Mouse (Mus musculus) adrenal gland, postnatal 25 days (tissue): ENCODE results near the gene Zfp672. TPM values are rescaled to one million over a fixed set of nuclear protein-coding genes. Genes with fewer than 3 reads are reported as not detected.
A peak's percentile ranks its signal among the peaks of the same experiment; 100 is the strongest.
"Not testable (repeated sequence)": the region's sequence is repeated elsewhere in the genome, so short reads cannot be mapped to it uniquely, and the experiment has no call there.

ENCODE experiments used
- DNase-seq: peaks from one replicate; pipeline ENCODE4 v3.0.0; 2021; ENCODE audit warnings: mixed read lengths
- long read RNA-seq: library from polyadenylated mRNA; stranded (forward); transcript quantifications from one replicate; pipeline ENCODE4 v2.0.0, GENCODE M21; 2021
- total RNA-seq: library from RNA; stranded (reverse); gene quantifications from 2 replicates; pipeline ENCODE4 v1.2.3, GENCODE M21; 2021

The Zfp672 gene
- 53.1 and 53.4 TPM in 2 replicates for total RNA-seq
- long read RNA-seq, partial matches to known transcripts, result 1 of 18 reads
- long read RNA-seq, other reads (novel, unspliced or antisense), result 13 of 18 reads

DNA sequence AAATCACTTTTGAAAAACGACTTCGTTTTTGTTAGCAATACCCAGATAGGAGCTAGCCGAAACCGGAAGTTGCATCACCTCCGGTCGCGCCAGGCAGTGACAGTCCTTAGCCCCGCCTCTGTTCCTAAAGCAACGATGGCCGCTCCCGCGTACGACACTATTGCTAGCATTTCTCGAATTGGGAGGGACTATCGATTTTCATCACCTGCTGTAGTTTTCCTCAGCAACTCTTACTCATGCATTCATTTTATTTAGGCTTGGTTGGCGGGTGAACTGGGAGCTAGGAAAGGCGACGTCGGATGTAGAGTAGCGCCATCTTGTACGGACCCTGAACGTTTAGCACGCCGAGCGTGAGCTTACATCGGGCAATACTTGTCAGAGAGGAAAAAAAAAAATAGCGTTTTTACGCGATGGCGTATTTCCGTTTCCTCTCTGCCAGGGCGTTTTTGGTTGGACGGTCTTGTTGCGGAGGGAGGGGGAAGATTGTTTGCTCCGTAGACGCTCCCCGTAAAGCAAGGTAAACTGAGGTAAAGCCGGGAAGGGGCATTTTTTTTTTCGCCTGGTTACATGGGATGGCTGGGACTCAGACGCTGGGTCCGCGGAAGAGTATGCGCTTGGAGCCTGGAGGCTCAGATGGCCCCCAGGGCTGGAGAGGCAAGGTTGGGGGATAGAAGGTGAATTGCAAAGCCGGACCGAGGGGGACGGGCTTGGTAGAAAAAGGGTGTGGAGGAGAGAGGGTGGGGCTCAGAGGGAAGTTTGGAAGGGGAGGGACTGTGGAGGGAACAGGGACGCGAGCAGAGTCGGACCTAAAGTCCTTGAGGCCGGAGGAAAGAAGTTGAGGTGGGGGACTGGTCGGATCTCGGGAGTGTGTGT, at the start of gene Zfp672, which contains the start of gene Sh3bp5l:
TSS of gene Zfp672 (minus strand) at position 64 of the 873 bp plus-strand sequence.
TSS of gene Sh3bp5l (plus strand) at position 449 of the 873 bp plus-strand sequence.
- DNase-seq, result peak; percentile 86

DNA sequence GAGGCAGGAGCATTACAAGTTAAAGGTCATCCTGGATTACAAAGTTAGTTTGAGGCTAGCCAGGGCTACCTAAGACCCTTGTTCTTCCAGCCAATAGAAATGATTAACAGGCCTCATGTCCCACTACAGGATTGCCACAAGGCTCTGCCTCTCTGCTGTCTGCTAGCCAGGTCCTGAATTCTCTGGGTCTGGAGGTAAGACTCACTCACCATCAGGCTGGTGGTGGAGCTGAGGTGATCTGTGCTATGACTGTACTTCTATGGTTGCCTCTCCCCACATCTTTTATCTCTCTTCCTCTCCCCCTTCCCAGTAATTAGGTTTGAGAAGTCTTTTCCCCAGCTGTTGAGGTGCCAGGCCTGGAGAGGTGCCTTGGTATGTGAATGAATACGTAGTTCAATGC, 49.4 kb upstream of the Zfp672 start:
- DNase-seq, result no peak

DNA sequence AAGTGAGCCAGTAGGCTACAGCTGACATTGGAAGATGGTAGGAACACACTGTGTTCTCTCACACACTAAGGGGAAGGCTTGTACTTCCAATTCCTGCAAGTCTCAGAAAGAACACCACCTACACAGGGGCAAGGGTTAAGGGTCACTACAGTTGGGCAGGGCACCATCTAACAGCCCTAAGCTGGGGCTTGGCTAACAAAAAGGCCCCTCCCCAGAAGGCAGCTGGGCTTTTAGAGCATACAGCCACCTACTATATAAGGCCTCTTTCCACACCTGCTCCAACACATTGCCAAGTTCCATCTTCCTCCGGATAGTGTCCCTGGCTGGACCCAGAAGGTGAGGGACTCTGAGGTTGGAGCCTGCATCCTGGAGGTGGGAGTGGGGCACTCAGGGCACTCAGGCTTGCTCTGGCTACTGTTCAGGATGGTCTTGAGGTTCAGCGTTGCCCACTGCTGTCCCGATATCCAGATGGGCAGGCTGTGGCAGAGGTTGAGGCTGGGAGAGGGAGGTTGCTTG, 48.7 kb upstream of the Zfp672 start, which contains the start of gene Lypd8:
TSS of gene Lypd8 (plus strand) at position 281 of the 516 bp plus-strand sequence.
- no peak for DNase-seq

DNA sequence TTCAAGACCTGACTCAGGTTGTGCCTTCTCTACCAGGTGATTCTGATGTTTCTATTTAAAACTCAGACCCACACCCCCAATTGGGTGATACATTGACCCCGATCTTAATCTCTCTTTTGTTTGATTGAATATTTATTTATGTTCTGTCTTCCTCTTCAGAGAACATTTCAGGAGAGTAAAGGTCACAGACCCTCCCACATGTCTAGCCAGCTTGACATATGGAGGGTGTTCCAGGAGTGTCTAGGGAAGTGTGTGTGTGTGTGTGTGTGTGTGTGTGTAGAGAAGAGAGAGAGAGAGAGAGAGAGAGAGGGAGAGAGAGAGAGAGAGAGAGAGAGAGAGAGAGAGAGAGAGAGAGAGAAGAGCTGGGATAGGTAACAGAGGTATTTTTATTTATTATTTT, 47.5 kb upstream of the Zfp672 start:
- DNase-seq, result no peak

DNA sequence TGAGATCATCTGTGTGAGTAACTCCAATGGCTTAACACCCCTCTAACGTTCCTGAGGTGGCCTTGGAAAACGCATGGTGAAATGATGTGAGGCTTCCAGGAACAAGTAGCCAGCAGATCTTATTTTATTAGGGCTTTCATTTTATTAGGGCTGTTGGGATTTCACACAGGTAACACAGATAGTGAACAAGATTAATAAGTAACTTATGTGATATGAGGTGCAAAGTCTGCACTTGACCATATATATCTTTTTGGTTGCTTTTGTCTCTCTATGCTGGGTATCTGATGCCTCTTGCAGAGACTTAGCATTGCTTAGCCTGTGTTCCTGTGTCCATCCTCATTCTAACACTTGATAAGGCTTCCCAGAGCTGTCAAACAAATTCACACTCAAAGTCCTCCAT, 47.1 kb upstream of the Zfp672 start:
- no peak for DNase-seq

DNA sequence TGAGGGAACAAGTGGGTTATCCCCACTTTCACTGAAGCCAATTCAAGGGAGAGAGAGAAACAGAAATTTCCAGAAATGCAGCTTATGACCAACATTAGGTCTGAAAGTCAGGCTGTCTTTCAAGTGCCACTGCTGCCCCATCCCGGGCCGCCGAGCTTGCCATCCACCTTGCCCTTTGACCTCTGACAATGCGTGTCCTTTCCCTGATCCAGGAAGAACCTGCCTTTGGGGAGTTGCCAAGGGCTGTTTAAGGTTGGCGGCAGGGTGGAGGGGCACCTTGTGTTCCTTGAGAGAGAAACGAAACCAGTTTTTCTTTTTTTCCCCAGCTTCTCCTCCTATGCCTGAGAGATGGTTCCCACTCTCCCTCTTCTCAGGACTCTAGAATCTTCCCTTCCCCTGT, 36.1 kb upstream of the Zfp672 start:
- DNase-seq, result not testable (repeated sequence)

DNA sequence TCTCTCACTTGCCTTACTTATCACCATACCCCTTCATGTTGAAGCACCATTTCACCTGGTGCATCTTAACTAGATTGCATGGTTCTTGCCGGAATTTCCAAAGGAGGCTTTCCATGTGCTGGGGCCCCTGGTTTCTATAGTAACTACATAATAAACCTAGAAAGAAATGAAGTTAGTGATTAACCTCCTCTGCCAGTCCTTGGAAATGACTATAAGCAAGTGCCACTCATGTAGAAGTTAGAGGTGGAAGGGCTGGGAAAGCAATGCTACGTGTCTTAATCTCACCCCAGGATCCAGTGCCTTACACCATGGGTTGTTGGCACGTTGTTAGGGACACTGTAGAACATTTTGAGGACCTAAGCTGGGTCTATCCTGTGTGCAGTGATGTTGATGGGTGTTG, 34.3 kb upstream of the Zfp672 start:
- no peak for DNase-seq

DNA sequence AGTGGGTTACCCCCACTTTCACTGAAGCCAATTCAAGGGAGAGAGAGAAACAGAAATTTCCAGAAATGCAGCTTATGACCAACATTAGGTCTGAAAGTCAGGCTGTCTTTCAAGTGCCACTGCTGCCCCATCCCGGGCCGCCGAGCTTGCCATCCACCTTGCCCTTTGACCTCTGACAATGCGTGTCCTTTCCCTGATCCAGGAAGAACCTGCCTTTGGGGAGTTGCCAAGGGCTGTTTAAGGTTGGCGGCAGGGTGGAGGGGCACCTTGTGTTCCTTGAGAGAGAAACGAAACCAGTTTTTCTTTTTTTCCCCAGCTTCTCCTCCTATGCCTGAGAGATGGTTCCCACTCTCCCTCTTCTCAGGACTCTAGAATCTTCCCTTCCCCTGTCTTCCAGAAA, 32.4 kb upstream of the Zfp672 start:
- DNase-seq, result not testable (repeated sequence)

DNA sequence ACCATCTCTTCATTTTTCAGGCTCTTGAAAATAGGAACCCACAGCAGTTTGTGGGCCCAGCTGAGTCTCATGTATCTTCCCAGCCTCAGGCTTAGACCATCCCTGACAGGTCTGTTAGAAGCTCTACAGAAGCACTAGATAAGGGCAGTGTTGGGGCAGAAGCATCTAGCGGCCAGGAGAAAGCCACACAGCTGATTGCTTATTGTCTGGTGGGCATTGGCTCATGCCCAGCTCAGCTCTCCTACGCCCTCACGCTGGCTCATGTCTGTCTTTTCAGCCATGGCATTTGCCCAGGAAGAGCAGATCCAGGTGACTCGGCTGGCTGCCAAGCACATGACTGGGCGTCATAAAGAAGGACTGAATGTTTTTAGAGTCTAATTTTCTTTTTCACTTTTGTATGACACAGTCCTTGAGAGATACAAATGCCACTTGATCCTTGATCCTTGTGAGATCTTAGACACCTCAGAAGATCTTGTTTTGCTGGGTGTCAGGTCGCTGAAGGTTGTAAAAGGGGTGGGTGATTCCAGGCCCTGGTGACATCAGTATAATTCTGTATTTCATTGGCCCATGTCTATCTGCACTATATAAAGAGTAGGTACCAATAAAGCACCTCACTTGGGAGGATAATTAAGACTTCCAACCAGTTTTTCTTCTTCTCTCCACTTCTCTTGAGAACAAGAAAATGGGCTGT, 27.9 kb upstream of the Zfp672 start:
- no peak for DNase-seq

DNA sequence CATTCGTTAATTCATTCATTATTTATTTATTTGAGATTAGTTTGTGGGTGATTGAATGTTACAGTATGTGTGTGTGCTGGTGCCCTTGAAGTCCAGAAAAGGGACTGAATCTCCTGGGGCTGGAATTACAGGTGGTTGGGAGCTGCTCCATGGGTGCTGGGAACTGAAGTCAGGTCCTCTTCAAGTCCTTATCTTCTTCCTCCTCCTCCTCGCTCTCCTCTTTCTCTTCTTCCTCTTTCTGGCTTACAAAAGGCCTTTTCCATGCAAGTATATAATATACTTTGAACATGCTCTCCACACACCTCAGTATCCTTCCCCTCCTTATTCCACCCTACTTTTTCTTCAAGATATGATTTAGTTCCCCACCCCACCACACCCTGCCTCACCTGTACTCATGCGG, 26.9 kb upstream of the Zfp672 start:
- DNase-seq, result no peak

DNA sequence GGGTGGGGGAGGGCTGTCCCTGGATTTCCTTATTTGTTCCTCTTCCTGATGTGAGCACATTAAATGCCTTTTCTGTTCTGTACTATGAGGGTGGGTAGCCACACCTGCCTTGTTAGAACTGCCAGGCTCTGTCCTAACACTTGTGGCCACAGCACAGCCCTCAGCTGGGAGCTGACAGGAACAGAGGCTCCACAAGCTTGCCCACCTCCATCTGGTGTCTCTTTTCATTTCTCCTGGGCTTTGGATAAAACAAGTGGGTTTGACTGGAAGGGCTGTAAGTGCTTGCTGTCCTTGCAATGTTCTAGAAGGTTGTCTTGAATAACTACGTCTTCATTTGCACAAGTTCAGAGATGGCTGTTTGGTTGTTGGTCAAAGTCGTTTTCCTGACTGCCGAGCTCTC, 24.8 kb upstream of the Zfp672 start:
- DNase-seq, result no peak

DNA sequence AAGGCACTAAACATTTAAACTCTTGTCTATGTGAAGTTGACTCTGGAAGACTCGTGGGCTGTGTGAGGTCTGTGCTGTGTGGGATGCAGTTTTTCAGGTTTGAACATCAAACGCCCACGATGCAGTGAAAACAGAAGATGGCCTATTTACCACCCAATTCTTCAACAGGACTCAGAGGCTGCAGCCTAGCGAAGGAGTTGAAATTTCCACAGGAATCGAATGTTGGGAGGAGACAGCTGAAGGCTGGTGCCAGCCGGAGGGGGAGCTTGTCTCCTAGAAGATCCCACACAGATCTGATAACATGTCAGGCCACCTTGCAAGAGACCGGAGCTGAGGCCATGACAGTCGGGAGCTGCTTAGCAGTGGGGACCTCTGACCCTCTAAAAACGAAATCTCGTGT, 24.3 kb upstream of the Zfp672 start:
- DNase-seq, result no peak

DNA sequence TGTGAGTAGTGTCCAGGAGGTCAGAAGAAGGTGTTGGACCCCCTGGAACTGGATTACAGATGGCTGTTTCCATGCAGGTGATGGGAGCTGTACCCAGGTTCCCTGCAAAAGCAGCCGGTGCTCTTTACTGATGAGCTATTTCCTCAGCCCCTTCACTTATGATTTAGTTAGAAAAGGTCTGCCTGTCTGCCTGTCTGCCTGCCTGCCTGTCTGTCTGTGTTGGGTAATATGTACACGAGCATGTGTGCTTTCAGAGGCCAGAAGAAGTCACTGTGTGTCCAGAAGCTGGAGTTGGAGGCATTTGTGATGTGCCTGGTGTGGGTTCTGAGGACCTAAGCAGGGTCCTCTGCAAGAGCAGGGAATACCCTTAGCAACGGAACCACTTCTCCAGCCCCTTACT, 23.6 kb upstream of the Zfp672 start:
- no peak for DNase-seq

DNA sequence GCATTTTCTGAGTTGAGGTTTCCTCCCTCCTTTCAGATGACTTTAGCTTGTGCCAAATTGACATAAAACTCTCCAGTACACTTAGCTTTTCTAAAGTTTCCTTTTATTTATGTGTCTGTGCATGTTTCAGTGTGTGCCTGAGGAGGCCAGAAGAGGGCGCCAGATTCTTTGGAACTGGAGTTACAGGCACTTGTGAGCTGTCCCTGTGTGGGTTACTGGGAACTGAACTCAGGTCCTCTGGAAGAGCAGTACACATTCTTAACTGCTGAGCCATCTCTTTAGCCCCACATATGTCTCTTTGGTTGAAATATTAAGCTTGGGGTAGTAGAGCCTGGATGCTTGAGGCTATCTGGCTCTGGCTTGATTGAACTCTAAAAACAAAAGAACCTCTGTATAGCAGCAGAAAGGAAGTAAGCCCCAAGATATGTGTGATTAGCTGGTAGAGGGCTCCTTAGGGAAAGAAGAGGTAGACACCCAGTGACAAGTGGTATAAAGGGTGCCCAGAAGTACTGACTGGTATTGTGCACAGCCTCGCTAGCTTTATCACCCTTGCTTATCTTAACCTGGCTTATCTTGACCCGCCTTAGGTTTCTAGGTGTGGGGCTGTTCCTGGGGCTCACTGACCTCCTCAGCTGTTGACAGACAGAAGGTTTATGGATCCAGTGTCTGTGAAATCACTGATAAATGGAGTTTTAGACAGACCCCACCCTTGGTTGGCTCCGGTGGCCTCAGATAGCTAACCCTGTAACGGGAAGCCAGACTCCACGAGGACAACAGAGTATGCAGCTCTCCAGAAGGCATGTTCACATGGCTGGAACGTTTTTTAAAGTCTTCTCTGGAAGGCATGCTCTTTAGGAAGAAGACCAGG, 22.8 kb upstream of the Zfp672 start:
- DNase-seq, result no peak

DNA sequence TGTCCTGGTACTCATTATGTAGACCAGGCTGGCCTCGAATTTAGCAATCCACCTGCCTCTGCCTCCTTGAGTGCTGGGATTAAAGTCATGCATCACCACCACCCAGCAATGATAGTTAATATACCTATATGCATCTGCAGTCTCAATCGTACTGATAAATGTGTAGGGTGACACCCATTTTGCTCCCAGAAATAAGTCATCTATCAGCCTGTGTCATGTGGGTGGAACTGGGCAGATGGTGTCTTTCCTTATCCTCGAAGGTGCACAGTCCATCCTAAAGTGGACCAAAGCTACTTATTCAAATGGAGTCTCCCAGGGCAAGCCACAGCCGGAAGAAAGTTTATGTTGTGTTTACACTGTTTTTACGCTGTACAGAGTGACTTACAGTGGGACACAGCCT, 21.0 kb upstream of the Zfp672 start:
- DNase-seq, result no peak

DNA sequence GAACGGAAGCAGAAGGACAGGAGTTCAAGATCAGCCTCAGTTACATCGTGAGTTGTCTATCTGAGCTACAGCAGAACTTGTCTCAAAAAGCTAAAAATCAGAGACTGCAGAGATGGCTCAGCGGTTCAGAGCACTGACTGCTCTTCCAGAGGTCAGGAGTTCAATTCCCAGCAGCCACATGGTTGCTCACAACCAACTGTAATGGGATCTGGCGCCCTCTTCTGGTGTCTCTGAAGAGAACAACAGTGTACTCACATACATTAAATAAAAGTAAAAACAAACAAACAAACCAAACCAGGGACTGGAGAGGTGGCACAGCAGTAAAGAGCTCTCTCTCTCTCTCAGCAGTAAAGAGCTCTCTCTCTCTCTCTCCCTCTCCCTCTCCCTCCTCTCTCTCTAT, 20.5 kb upstream of the Zfp672 start:
- DNase-seq, result no peak

DNA sequence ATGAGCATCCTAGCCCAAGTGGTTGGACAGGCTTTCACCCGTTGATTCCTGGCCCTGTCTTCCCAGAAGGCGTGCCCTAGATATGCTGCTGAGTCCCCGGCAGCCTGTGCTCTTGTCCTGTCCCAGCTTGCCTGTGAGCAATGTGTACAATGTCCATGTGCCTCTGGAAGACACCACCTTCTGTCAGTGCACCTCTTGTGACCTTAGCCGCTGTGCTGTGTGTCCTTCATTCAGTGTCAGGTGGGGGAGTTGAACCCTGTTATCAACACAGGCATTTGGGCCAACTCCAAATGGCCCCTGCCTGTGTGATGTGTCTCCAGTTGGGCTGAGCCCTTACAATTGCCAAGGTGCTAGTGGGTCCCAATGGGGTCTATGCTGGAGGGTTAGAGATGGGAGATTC, 16.6 kb upstream of the Zfp672 start:
- DNase-seq, result no peak

DNA sequence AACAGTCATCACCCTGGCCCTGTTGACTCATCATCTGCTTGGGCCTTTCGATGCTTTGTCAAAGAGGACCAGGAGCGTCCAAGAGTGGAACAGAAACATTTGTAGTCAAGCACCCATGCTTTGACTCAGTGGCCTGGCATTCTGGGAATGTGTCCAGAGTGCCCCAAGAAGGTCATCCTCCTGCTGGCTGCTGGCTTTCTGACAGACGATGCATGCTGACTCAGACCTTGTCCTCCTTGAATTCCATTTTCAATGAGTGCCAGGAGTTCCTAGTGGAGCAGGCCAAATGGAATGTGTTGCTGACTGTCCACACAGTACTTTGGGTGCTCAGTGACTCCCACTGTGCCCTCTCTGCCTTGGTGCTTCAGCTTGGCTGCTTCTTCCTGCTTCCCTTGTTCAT, 4.6 kb upstream of the Zfp672 start:
- peak; percentile 80 for DNase-seq

DNA sequence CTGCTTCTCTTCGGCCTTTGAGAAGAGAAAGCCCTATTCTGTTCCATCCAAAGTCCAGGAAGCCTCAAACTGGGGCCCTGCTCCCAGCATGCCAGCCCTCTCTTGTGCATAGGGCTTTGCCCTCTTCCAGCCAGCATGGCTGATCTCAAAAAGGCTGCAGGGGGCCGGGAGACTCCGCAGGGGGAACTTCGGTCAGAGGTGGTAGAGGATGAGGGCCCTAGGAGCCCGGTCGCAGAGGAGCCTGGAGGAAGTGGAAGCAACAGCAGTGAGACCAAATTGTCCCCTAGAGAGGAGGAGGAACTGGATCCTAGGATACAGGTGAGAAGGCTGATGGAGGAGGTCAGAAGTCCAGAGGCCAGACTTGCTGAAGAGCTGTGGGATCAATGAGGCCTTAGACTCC, 1.4 kb upstream of the Zfp672 start:
- DNase-seq, result no peak

DNA sequence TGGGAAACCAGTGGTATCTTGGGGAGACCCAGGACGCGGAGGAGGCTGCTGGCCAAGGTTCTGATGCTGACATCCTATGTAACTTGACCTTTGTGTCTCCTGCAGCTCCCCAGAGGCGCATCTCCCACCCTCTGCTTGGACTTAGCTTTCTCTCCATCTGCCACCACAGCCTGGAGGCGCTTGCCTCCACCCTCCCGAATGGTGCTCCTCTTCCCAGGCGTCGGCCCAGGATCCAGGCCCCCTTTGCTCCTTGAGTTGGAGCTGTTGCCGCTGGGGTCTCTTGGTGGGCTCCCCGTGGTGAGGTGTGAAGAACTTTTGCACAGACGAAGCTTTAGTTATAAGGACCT, 983 bp upstream of the Zfp672 start:
- no peak for DNase-seq

DNA sequence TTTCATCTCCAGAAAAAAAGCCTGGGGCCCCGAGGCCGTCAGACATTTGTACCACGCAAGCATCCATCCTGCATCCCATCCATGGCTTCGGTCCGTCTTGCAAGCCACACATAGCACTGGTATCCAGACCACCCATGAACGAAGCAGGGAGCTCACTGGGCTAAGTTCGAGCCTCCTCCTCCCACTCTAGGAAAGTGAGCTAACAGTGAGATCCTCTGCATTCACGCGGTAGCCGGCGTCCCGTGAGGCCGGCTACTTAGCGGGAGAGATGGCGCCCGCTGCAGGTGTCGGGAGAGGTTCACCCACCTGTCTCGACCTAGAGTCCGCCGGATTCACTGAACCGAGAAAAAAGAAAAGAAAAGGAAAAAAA, 248 bp downstream of the Zfp672 start:
- no peak for DNase-seq

DNA sequence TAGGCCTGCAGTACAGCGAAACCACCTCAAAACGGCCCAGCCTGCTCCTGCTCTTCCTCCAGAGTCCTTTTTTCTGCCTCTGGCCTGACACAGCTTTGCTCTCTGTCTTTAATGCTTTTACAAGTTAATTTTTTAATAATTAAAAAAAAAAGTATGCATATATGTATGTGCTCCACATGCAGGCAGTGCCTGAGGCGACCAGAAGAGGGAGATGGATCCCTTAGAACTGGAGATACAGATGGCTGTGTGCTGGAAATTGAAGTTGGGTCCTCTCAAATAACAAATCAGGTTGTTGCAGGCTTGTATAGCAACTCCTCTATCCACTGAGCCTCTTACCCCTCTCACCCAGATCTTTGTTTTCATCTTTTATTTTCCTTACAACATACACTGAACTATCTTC, 3.4 kb downstream of the Zfp672 start:
- DNase-seq, result no peak
